Mouse (Mus musculus) forebrain, postnatal 0 days (tissue): ENCODE measurements around the gene Tfip11. TPM values are rescaled to one million over a fixed set of nuclear protein-coding genes. Genes with fewer than 3 reads are reported as not detected.

Experiments used
- ATAC-seq: fragments of 200-750 bp; cut with Nextera tagmentation; 2 replicates; pipeline ENCODE4 v1.8.0; 2017; ENCODE audit warnings: mild to moderate bottlenecking, moderate library complexity
- DNase-seq: peaks from one replicate; pipeline ENCODE4 v3.0.0-alpha.2; 2015
- H3K27ac ChIP-seq: fragments of 300-500 bp; sonication (generic); 2 replicates; pipeline ENCODE4 v1.5.1; 2014; ENCODE audit warnings: low read depth, mild to moderate bottlenecking, antibody characterized with exemption, low read length, moderate library complexity, mixed read lengths
- H3K27me3 ChIP-seq: fragments of 300-500 bp; sonication (generic); 2 replicates; pipeline ENCODE4 v1.6.1; 2014; ENCODE audit warnings: mild to moderate bottlenecking, low read length, mixed read lengths; ENCODE audit not compliant: insufficient read depth
- H3K36me3 ChIP-seq: fragments of 300-500 bp; sonication (generic); 2 replicates; pipeline ENCODE4 v1.6.1; 2014; ENCODE audit warnings: mild to moderate bottlenecking, moderate library complexity; ENCODE audit not compliant: insufficient read depth
- H3K4me1 ChIP-seq: fragments of 300-500 bp; sonication (generic); 2 replicates; pipeline ENCODE4 v1.6.1; 2014; ENCODE audit warnings: antibody characterized with exemption; ENCODE audit not compliant: insufficient read depth
- H3K4me2 ChIP-seq: fragments of 300-500 bp; sonication (generic); 2 replicates; pipeline ENCODE4 v1.6.1; 2014; ENCODE audit warnings: low read depth, mild to moderate bottlenecking, moderate library complexity
- H3K4me3 ChIP-seq: fragments of 300-500 bp; sonication (generic); 2 replicates; pipeline ENCODE4 v1.5.1; 2014; ENCODE audit warnings: low read depth, low read length, mixed read lengths
- H3K9ac ChIP-seq: fragments of 300-500 bp; sonication (generic); 2 replicates; pipeline ENCODE4 v1.6.1; 2014; ENCODE audit warnings: mild to moderate bottlenecking
- H3K9me3 ChIP-seq: fragments of 300-500 bp; sonication (generic); 2 replicates; pipeline ENCODE4 v1.6.1; 2016; ENCODE audit warnings: low read length
- CTCF ChIP-seq: sonication (generic); IDR thresholded peaks from 2 replicates; pipeline ENCODE4 v1.5.1; 2016; ENCODE audit warnings: antibody characterized with exemption, control low read depth, low read depth
- WGBS: fragments of 180-500 bp; shearing (Covaris S2); extraction: QIAGEN DNeasy Blood & Tissue Kit; methylation state at CpG from one replicate; pipeline ENCODE4 v1.1.7; 2014; 5-methylcytosine and 5-hydroxymethylcytosine counted together
- polyA plus RNA-seq: library from polyadenylated mRNA; unstranded; fragments of >200 nt; fragmentation: Nextera tagmentation; extraction: Ambion mirVana; gene quantifications from 2 replicates; pipeline ENCODE4 v1.2.1, GENCODE M21; 2015
- total RNA-seq: library from RNA; depleted of rRNA; stranded (reverse); fragments of >200 nt; gene quantifications from 2 replicates; pipeline ENCODE4 v1.2.3, GENCODE M21; 2014

Gene Tfip11
- total and polyA plus RNA-seq, 2 experiments from 2014 or later = 20.8 to 26.9 TPM

DNA sequence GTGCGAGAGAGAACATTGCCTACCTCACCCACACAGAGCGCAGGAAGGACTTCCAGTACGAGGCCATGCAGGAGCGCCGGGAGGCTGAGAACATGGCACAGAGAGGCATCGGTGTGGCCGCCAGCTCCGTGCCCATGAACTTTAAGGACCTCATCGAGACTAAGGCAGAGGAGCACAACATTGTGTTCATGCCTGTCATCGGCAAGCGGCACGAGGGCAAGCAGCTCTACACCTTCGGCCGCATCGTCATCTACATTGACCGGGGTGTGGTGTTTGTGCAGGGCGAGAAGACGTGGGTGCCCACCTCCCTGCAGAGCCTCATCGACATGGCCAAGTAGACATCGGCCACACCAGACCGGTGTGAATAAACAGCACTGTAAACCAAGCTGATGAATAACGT, 10.8 kb downstream of the Tfip11 start:
- ATAC-seq (no peak), DNase-seq (no peak)
- H3K9me3 ChIP-seq = no peaks in the 10 kb centered on the region
- no peaks in the 10 kb centered on the region for H3K27me3 ChIP-seq
- H3K9ac ChIP-seq = no peak overlapping the region
- H3K4me2 ChIP-seq = no peak overlapping the region
- no peak for TF ChIP-seq CTCF
- peaks cover 77% of the 10 kb centered on the region for H3K36me3 ChIP-seq
- H3K27ac ChIP-seq = no peak overlapping the region
- H3K4me3 ChIP-seq = no peak overlapping the region
- H3K4me1 ChIP-seq = peaks cover under 1% of the 10 kb centered on the region; the same call in 1 of the 2 replicates
- WGBS = 94% methylated on average over 22 of the region's 22 CpGs

DNA sequence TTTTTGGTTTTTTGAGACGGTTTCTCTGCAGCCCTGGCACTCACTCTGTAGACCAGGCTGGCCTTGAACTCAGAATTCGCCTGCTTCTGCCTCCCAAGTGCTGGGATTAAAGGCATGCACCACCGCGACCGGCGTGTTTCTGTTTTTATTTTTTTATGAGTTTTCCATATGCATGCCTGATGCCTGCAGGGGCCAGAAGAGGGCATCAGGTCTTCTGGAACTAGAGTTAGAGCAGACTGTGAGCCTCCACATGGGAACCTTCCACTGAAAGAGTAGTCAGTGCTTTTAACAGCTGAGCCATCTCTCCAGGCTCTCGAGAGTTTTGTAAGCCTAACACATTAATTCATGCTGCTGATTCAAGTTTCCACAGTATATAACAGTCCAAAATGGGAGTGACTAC, 13.1 kb downstream of the Tfip11 start:
- H3K4me3 ChIP-seq = no peak overlapping the region
- ATAC-seq (no peak), DNase-seq (no peak)
- no peak overlapping the region for H3K27ac ChIP-seq
- peaks cover 55% of the 10 kb centered on the region for H3K36me3 ChIP-seq
- TF ChIP-seq CTCF = peak; percentile 27; the same call in 1 of the 2 replicates
- no peaks in the 10 kb centered on the region for H3K27me3 ChIP-seq
- 69% methylated on average over 7 of the region's 7 CpGs for WGBS
- H3K9me3 ChIP-seq = no peaks in the 10 kb centered on the region
- H3K9ac ChIP-seq = no peak overlapping the region
- H3K4me2 ChIP-seq = no peak overlapping the region
- H3K4me1 ChIP-seq = peaks cover 7% of the 10 kb centered on the region; the same call in 1 of the 2 replicates

DNA sequence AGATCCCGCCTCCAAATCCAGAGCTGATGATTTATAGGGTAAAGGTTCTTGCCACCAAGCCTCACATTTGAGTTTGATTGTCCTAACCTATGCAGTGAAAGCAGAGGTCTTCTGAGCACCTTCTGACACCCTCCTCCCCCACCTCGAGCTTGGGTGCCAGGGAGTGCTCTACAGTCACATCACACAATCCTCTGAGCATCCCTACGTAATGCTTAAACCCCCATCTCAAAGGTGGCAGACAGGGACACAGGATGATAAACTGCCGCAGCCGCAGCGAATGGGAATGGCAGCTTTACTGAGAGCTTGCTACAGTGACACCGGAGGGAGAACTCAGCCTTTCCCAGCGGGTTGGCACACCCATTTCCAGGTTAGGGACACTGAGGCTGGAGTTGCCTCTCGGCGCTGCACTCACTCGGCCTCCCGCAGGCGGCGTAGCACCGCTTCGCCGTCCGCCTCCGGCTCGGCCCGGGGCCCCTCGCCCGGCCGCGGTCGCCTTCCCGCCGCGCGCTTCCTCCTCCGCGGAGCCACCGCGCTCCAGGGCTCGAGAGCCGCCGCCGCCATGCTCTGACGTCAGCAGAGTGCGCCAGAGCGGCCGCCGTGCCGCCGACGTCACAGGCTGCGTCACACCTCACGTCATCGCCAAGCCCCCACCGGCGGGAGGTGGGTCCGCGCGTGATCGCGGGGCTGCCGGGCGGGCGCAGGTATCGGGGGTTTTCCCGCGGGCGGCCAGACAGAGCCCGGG, 16.5 kb downstream of the Tfip11 start, which contains the start of the genes Srrd and Hps4:
Srrd (minus strand) TSS at position 578 of the 742 bp plus-strand sequence.
Hps4 (plus strand) TSS at position 621 of the 742 bp plus-strand sequence.
- peaks cover 7% of the 10 kb centered on the region; the same call in 1 of the 2 replicates for H3K4me1 ChIP-seq
- ATAC-seq = peak; percentile 91
- 5% methylated on average over 59 of the region's 64 CpGs for WGBS
- peak within 1 kb of the TSS; percentile 83 for H3K9ac ChIP-seq
- 0 out of 2 replicates have a peak, but pooled peaks have one; percentile 13 for TF ChIP-seq CTCF
- H3K36me3 ChIP-seq = peaks cover 22% of the 10 kb centered on the region
- no peaks in the 10 kb centered on the region for H3K27me3 ChIP-seq
- H3K9me3 ChIP-seq = no peaks in the 10 kb centered on the region
- peak within 1 kb of the TSS; percentile 60 for H3K4me2 ChIP-seq
- peak within 1 kb of the TSS; percentile 90 for H3K4me3 ChIP-seq
- H3K27ac ChIP-seq = peak within 1 kb of the TSS; percentile 70
- peak; percentile 93 for DNase-seq

DNA sequence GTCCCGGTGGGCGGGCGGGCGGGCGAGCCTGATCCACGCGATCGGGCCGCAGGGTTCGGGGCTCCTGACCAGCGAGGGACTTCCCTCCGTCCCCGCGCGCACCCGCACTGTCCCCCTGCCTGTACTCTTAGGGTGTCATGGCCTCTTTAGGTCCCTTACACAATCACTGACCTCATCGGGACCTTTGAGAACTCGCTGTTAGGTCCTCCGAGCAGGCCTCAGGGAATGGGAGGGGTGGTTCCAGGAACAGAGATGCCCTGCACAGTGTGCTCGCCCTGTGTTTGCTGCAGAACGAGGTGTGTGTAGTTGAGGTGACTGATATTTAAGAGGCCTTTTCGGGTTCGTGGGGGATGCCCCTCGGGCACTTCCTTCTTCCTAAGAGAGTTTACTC, 17.0 kb downstream of the Tfip11 start:
- peak overlapping the region; percentile 90 for H3K4me3 ChIP-seq
- peak overlapping the region; percentile 60 for H3K4me2 ChIP-seq
- peaks cover 7% of the 10 kb centered on the region; the same call in 1 of the 2 replicates for H3K4me1 ChIP-seq
- H3K9me3 ChIP-seq = no peaks in the 10 kb centered on the region
- ATAC-seq (peak; percentile 76), DNase-seq (peak; percentile 52)
- peaks cover 17% of the 10 kb centered on the region for H3K36me3 ChIP-seq
- H3K27ac ChIP-seq = peak overlapping the region; percentile 70
- TF ChIP-seq CTCF = no peak
- peak overlapping the region; percentile 83 for H3K9ac ChIP-seq
- WGBS = 5% methylated on average over 24 of the region's 24 CpGs
- no peaks in the 10 kb centered on the region for H3K27me3 ChIP-seq

DNA sequence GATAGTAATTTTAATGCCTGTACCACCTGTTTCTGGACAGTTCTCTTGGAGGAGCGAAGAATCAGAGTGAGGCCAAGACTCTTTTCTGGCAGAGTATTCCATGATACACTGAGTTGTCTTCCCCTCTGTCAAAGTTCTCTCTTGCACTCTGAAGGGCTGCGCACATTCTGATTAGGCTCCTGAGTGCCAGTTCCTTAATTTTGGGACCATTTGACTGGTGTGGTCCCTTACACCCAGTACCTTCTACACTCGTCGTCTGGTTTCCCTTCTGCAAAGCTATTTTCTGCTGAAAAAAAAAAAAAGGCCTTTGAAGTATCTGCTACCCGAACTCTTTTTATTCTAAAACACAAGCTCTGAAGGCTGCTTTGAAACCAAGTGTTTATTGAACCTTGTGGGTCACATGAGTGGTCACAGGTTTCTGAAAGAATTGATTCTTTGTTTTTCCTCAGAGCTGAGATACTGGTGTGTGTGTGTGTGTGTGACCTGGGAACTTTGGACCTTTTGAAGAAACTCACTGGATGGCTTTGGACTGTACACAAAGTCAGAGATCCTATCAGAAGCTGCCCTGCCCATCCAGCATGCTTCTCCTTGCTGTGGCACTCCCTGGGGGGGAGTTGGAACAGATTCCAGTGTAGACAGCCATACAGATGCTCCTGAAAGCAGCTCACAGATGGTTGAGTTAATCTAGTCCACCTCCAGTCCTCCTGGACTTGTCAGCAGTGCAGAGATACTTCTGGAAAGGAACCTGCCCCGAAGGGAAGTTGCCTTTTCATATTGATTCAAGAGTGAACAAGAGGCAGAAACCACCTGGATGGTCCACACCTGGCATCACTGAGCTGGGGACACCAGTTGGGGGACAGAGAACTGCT, 18.2 kb downstream of the Tfip11 start:
- WGBS = 74% methylated on average over 6 of the region's 6 CpGs
- ATAC-seq = no peak
- Histone ChIP-seq H3K4me1 (peaks cover 7% of the 10 kb centered on the region; the same call in 1 of the 2 replicates), H3K9ac (no peak overlapping the region), H3K27ac (no peak overlapping the region), H3K36me3 (peaks cover 14% of the 10 kb centered on the region), H3K9me3 (no peaks in the 10 kb centered on the region), H3K27me3 (no peaks in the 10 kb centered on the region), H3K4me2 (no peak overlapping the region), H3K4me3 (no peak overlapping the region)
- TF ChIP-seq CTCF = no peak
- no peak for DNase-seq

DNA sequence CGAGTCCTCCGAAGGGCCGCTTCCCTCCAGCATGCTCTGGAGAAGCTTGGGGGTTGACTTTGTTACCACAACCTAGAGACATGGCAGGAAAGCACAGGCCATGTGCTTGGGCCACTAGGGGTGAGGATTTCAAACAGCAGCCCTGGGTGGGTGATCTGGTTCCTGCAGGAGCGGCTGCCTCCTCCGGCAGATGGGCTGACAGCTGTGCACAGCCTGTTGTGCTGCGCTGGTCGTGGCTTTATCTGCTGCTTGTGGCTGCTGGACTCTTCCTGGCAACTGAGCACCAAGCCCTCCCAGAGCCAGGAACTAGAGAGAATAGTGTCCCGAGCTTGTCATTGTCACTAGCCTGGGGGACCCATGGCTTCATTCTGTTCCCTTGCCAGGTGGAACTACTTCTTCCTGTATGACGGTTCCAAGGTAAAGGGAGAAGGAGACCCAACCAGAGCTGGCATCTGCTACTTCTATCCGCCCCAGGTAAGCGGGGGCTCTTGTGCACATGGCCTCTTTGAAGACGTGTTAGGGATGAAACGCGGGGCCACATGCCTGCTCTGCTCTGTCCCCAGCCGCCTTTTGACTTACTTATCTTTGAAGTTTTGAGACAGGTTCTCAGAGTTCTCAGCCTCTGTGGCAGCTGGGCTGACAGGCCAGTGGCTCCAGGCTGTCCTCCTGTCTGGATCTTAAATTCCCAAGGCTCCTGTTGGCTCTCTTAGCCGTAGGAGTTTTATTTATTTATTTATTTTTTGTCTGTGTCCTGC, 20.2 kb downstream of the Tfip11 start:
- H3K4me3 ChIP-seq = no peak overlapping the region
- H3K27me3 ChIP-seq = no peaks in the 10 kb centered on the region
- whole genome bisulfite sequencing = 89% methylated on average over 16 of the region's 16 CpGs
- H3K36me3 ChIP-seq = peaks cover 21% of the 10 kb centered on the region
- TF ChIP-seq CTCF = no peak
- H3K9me3 ChIP-seq = no peaks in the 10 kb centered on the region
- no peak for DNase-seq
- H3K4me2 ChIP-seq = no peak overlapping the region
- peaks cover 7% of the 10 kb centered on the region; the same call in 1 of the 2 replicates for H3K4me1 ChIP-seq
- no peak overlapping the region for H3K27ac ChIP-seq
- no peak overlapping the region for H3K9ac ChIP-seq
- no peak for ATAC-seq
